Mouse (Mus musculus) c-Kit-positive CD71-positive TER-119-negative erythroid progenitor cells, embryonic 14.5 days (primary cell): ENCODE measurements around the gene Eno3.
A peak's percentile ranks its signal among the peaks of the same experiment; 100 is the strongest.

Experiments
- DNase-seq: peaks from one replicate; pipeline ENCODE4 v3.0.0-alpha.2; 2013; ENCODE audit warnings: low read depth

Gene Eno3

GRCm38 (mm10) chr11:70657573-70657972, 571 bp downstream of the Eno3 start:
- no peak for DNase-seq

GRCm38 (mm10) chr11:70657991-70658390, 989 bp downstream of the Eno3 start:
- DNase-seq, result no peak

GRCm38 (mm10) chr11:70658521-70658920, 1.5 kb downstream of the Eno3 start:
- no peak for DNase-seq

- DNase-seq, result no peak
Measured at GRCm38 (mm10) chr11:70658942-70659341, 1.9 kb downstream of the Eno3 start.

GRCm38 (mm10) chr11:70660571-70660970, 3.6 kb downstream of the Eno3 start:
- no peak for DNase-seq

- DNase-seq, result no peak
Measured at GRCm38 (mm10) chr11:70663101-70663500, 6.1 kb downstream of the Eno3 start.

- no peak for DNase-seq
Measured at GRCm38 (mm10) chr11:70663957-70664356, 7.0 kb downstream of the Eno3 start.

- DNase-seq, result no peak
Measured at GRCm38 (mm10) chr11:70664741-70665140, 7.7 kb downstream of the Eno3 start.

GRCm38 (mm10) chr11:70666687-70667086, 9.7 kb downstream of the Eno3 start:
- no peak for DNase-seq

GRCm38 (mm10) chr11:70667271-70668150, 10.5 kb downstream of the Eno3 start:
- no peak for DNase-seq

- DNase-seq, result no peak
Measured at GRCm38 (mm10) chr11:70668335-70668770, 11.4 kb downstream of the Eno3 start.

GRCm38 (mm10) chr11:70668771-70669505, 11.9 kb downstream of the Eno3 start, which contains the start of gene Spag7:
Gene Spag7 (minus strand): TSS chr11:70669416.
- peak; percentile 99 for DNase-seq

- no peak for DNase-seq
Measured at GRCm38 (mm10) chr11:70669582-70670345, 12.8 kb downstream of the Eno3 start.

GRCm38 (mm10) chr11:70670483-70670882, 13.5 kb downstream of the Eno3 start:
- no peak for DNase-seq

GRCm38 (mm10) chr11:70671333-70672047, 14.5 kb downstream of the Eno3 start:
- DNase-seq, result no peak

GRCm38 (mm10) chr11:70674014-70674413, 17.0 kb downstream of the Eno3 start:
- no peak for DNase-seq

GRCm38 (mm10) chr11:70674501-70674900, 17.5 kb downstream of the Eno3 start:
- DNase-seq, result no peak

- no peak for DNase-seq
Measured at GRCm38 (mm10) chr11:70678092-70678491, 21.1 kb downstream of the Eno3 start.

GRCm38 (mm10) chr11:70678576-70678975, 21.6 kb downstream of the Eno3 start:
- no peak for DNase-seq

- DNase-seq, result no peak
Measured at GRCm38 (mm10) chr11:70679361-70679760, 22.4 kb downstream of the Eno3 start.

- no peak for DNase-seq
Measured at GRCm38 (mm10) chr11:70679894-70680293, 22.9 kb downstream of the Eno3 start.

- DNase-seq, result no peak
Measured at GRCm38 (mm10) chr11:70681170-70681569, 24.2 kb downstream of the Eno3 start.
